Mouse (Mus musculus) embryonic facial prominence, embryonic 13.5 days (tissue): ENCODE results near the gene Gramd4. TPM values are rescaled to one million over a fixed set of nuclear protein-coding genes. Genes with fewer than 3 reads are reported as not detected.
A peak's percentile ranks its signal among the peaks of the same experiment; 100 is the strongest.

ENCODE experiments used
- ATAC-seq: fragments of 200-750 bp; cut with Nextera tagmentation; 2 replicates; pipeline ENCODE4 v1.8.0; 2017; ENCODE audit warnings: low read depth; ENCODE audit not compliant: insufficient number of reproducible peaks, insufficient read depth, low FRiP score, low TSS enrichment
- H3K27ac ChIP-seq: fragments of 300-500 bp; sonication (generic); 2 replicates; pipeline ENCODE4 v1.5.1; 2015; ENCODE audit warnings: moderate library complexity, mild to moderate bottlenecking, inconsistent platforms
- H3K27me3 ChIP-seq: fragments of 300-500 bp; sonication (generic); 2 replicates; pipeline ENCODE4 v1.6.1; 2015; ENCODE audit warnings: mild to moderate bottlenecking, inconsistent platforms
- H3K36me3 ChIP-seq: fragments of 300-500 bp; sonication (generic); 2 replicates; pipeline ENCODE4 v1.6.1; 2015; ENCODE audit warnings: mild to moderate bottlenecking, inconsistent platforms
- H3K4me1 ChIP-seq: fragments of 300-500 bp; sonication (generic); 2 replicates; pipeline ENCODE4 v1.6.1; 2015; ENCODE audit warnings: inconsistent platforms
- H3K4me2 ChIP-seq: fragments of 300-500 bp; sonication (generic); 2 replicates; pipeline ENCODE4 v1.6.1; 2015; ENCODE audit warnings: moderate library complexity, mild to moderate bottlenecking, inconsistent platforms
- H3K4me3 ChIP-seq: fragments of 300-500 bp; sonication (generic); 2 replicates; pipeline ENCODE4 v1.5.1; 2015; ENCODE audit warnings: mild to moderate bottlenecking, inconsistent platforms
- H3K9ac ChIP-seq: fragments of 300-500 bp; sonication (generic); 2 replicates; pipeline ENCODE4 v1.6.1; 2015; ENCODE audit warnings: mild to moderate bottlenecking, inconsistent platforms
- H3K9me3 ChIP-seq: fragments of 300-500 bp; sonication (generic); 2 replicates; pipeline ENCODE4 v1.6.1; 2016; ENCODE audit warnings: inconsistent platforms
- WGBS: fragments of 180-500 bp; shearing (Covaris S2); methylation state at CpG from one replicate; pipeline ENCODE4 v1.1.7; 2015; ENCODE audit warnings: mixed read lengths; 5-methylcytosine and 5-hydroxymethylcytosine counted together
- polyA plus RNA-seq: library from polyadenylated mRNA; unstranded; fragments of >200 nt; fragmentation: Nextera tagmentation; extraction: Ambion mirVana; gene quantifications from 2 replicates; pipeline ENCODE4 v1.2.1, GENCODE M21; 2015

The Gramd4 gene
- polyA plus RNA-seq = 14.6 and 16.6 TPM in 2 replicates

- Histone ChIP-seq H3K9me3 (no peaks in the 10 kb centered on the region), H3K4me1 (peaks cover 44% of the 10 kb centered on the region), H3K4me3 (peak within 1 kb of the TSS; percentile 83), H3K4me2 (peak within 1 kb of the TSS; percentile 84), H3K9ac (peak within 1 kb of the TSS; percentile 92), H3K27me3 (no peaks in the 10 kb centered on the region), H3K36me3 (no peaks in the 10 kb centered on the region), H3K27ac (peak within 1 kb of the TSS; percentile 22; the same call in 1 of the 2 replicates)
- WGBS = 25% methylated on average over 6 of the region's 6 CpGs
- ATAC-seq = no peak
Measured at GRCm38 (mm10) chr15:86057413-86057812, at the start of gene Gramd4. Gene Gramd4 (plus strand): TSS chr15:86057695.

DNA sequence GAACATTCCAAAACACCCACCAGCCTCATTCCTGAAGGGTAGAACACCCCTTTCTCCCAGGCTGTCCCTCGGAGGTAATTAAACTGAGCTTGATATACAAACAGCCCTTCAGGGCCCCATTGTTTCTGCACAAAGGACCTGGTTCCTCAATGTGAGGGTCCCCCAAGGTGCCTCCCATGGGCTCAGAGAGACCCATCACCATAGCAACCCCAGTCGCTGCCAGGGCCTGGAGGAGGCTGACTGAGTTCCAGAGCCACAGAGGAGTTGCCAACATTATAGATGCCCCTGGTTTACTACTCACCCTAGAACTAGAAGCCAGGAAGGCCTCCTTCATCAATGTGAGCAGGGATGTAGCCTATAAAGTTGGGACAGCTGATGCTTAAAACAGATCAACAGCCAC lies 44.4 kb upstream of the Gramd4 start:
- Histone ChIP-seq H3K27me3 (no peaks in the 10 kb centered on the region), H3K36me3 (no peaks in the 10 kb centered on the region), H3K9me3 (no peaks in the 10 kb centered on the region), H3K4me3 (no peak overlapping the region), H3K9ac (no peak overlapping the region), H3K27ac (no peak overlapping the region), H3K4me1 (peaks cover 17% of the 10 kb centered on the region), H3K4me2 (no peak overlapping the region)
- 33% methylated on average over 2 of the region's 2 CpGs for WGBS
- no peak for ATAC-seq

DNA sequence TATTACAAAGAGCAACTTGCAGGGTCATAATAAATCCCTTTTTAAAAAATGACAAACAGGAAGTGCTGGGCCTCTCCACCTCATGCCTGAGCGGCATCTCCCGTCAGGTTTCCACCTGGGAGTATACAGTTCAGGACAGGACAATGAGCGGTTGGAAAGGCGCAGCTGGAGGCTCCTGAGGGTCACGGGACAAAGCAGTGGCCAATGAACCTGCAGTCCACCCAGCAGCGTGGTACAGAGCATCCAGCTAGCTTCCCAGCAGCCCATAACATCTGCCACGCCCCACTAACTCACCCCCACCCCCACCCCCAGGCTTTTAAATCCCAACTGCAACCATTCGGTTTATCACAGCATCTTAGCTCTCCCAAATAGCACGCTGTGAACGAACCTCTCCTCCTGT lies 43.8 kb upstream of the Gramd4 start:
- WGBS = 45% methylated on average over 10 of the region's 10 CpGs
- Histone ChIP-seq H3K4me1 (peaks cover 17% of the 10 kb centered on the region), H3K9ac (no peak overlapping the region), H3K36me3 (no peaks in the 10 kb centered on the region), H3K4me3 (no peak overlapping the region), H3K27me3 (no peaks in the 10 kb centered on the region), H3K9me3 (no peaks in the 10 kb centered on the region), H3K27ac (no peak overlapping the region), H3K4me2 (no peak overlapping the region)
- no peak for ATAC-seq

DNA sequence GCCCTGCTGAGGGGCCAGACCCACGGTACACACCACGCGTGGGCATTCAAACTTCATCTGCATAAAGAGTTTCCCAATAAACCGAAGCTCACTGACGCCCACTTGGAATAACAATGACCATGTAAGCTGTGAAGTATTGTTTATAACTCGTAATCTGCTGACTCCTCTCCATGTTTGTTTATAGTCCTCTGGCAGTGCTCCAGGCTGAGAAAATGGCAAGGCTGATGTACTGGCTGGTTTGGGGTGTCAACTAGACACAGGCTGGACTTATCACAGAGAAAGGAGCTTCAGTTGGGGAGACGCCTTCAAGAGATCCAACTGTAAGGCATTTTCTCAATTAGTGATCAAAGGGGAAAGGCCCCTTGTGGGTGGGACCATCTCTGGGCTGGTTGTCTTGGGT lies 42.5 kb upstream of the Gramd4 start:
- ATAC-seq = no peak
- WGBS = 79% methylated on average over 7 of the region's 7 CpGs

GRCm38 (mm10) chr15:86015860-86016541 lies 41.5 kb upstream of the Gramd4 start:
- Histone ChIP-seq H3K9ac (0 out of 2 replicates have a peak overlapping the region, but pooled peaks have one; percentile 32), H3K4me1 (peaks cover 17% of the 10 kb centered on the region), H3K4me2 (no peak overlapping the region), H3K9me3 (no peaks in the 10 kb centered on the region), H3K36me3 (0 out of 2 replicates have a peak, but pooled peaks cover 5% of the 10 kb centered on the region), H3K27me3 (no peaks in the 10 kb centered on the region), H3K4me3 (no peak overlapping the region), H3K27ac (no peak overlapping the region)
- no peak for ATAC-seq
- 51% methylated on average over 13 of the region's 13 CpGs for WGBS

More for the DNA sequence above, 42.5 kb upstream of the Gramd4 start:
- Histone ChIP-seq H3K27ac (no peak overlapping the region), H3K9ac (no peak overlapping the region), H3K36me3 (0 out of 2 replicates have a peak, but pooled peaks cover 5% of the 10 kb centered on the region), H3K4me3 (no peak overlapping the region), H3K27me3 (no peaks in the 10 kb centered on the region), H3K4me1 (peaks cover 17% of the 10 kb centered on the region), H3K9me3 (no peaks in the 10 kb centered on the region), H3K4me2 (no peak overlapping the region)

GRCm38 (mm10) chr15:86017336-86017735 lies 40.2 kb upstream of the Gramd4 start:
- H3K4me2 ChIP-seq = no peak overlapping the region
- H3K9ac ChIP-seq = no peak overlapping the region
- WGBS = 83% methylated on average over 6 of the region's 6 CpGs
- no peaks in the 10 kb centered on the region for H3K27me3 ChIP-seq
- H3K9me3 ChIP-seq = no peaks in the 10 kb centered on the region
- ATAC-seq = no peak
- 0 out of 2 replicates have a peak, but pooled peaks cover 5% of the 10 kb centered on the region for H3K36me3 ChIP-seq
- no peak overlapping the region for H3K27ac ChIP-seq
- H3K4me1 ChIP-seq = peaks cover 17% of the 10 kb centered on the region
- no peak overlapping the region for H3K4me3 ChIP-seq

GRCm38 (mm10) chr15:86018753-86019512 lies 38.6 kb upstream of the Gramd4 start:
- H3K27ac ChIP-seq = no peak overlapping the region
- H3K36me3 ChIP-seq = 0 out of 2 replicates have a peak, but pooled peaks cover 5% of the 10 kb centered on the region
- H3K4me2 ChIP-seq = no peak overlapping the region
- no peak overlapping the region for H3K9ac ChIP-seq
- ATAC-seq = no peak
- no peaks in the 10 kb centered on the region for H3K9me3 ChIP-seq
- H3K4me3 ChIP-seq = no peak overlapping the region
- 90% methylated on average over 5 of the region's 5 CpGs for WGBS
- H3K4me1 ChIP-seq = 0 out of 2 replicates have a peak, but pooled peaks cover 10% of the 10 kb centered on the region
- H3K27me3 ChIP-seq = no peaks in the 10 kb centered on the region

GRCm38 (mm10) chr15:86020008-86020407 lies 37.5 kb upstream of the Gramd4 start:
- Histone ChIP-seq H3K4me1 (peaks cover 12% of the 10 kb centered on the region; the same call in 1 of the 2 replicates), H3K4me3 (no peak overlapping the region), H3K9ac (no peak overlapping the region), H3K4me2 (no peak overlapping the region), H3K27ac (no peak overlapping the region), H3K27me3 (no peaks in the 10 kb centered on the region), H3K36me3 (0 out of 2 replicates have a peak, but pooled peaks cover 5% of the 10 kb centered on the region), H3K9me3 (no peaks in the 10 kb centered on the region)
- no peak for ATAC-seq
- WGBS = 82% methylated on average over 8 of the region's 8 CpGs

GRCm38 (mm10) chr15:86021301-86021700 lies 36.2 kb upstream of the Gramd4 start:
- 0 out of 2 replicates have a peak, but pooled peaks cover 5% of the 10 kb centered on the region for H3K36me3 ChIP-seq
- no peak overlapping the region for H3K4me3 ChIP-seq
- H3K9ac ChIP-seq = no peak overlapping the region
- 74% methylated on average over 9 of the region's 9 CpGs for WGBS
- peaks cover 5% of the 10 kb centered on the region; the same call in 1 of the 2 replicates for H3K4me1 ChIP-seq
- no peaks in the 10 kb centered on the region for H3K27me3 ChIP-seq
- ATAC-seq = no peak
- no peak overlapping the region for H3K4me2 ChIP-seq
- no peaks in the 10 kb centered on the region for H3K9me3 ChIP-seq
- H3K27ac ChIP-seq = no peak overlapping the region

DNA sequence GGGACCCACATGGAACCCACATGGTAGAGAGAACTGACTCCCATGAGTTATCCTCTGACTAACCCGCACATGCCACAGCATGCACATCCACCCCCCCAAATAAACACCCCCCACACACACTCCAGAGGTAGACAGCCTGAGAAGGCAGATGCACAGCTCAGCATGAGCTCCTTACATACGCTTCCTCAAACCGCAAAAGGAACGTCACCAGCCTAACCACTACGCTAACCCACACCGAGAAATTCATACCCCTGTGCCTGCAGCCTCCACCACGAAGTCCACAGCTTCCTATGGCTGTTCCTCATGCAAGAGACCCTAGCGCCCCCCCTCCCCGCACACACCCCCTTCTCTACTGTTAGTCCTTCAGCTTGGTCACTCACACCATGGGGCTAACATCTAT lies 35.5 kb upstream of the Gramd4 start:
- no peaks in the 10 kb centered on the region for H3K9me3 ChIP-seq
- 80% methylated on average over 9 of the region's 9 CpGs for WGBS
- no peak for ATAC-seq

DNA sequence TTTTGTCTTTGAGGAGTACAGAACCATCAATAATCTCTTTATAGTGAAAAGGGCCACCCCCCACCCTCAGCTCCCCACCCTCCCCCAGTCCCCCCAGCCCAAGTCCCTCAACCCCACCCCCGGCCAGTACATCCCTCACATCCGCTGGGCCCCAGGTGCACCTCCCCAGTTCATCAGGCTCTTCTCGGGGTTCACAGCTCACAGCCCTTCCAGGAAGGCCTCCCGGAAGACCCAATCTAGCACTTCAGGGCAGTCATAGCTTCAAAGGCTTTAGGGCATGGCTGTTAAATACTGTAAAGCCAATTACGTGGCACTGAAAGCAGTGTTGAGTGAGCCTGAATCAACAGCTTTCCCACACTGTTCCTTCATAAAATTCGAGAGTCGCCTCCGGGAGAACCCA lies 29.6 kb upstream of the Gramd4 start:
- Histone ChIP-seq H3K27me3 (peaks cover 22% of the 10 kb centered on the region), H3K4me1 (peaks cover 27% of the 10 kb centered on the region), H3K9ac (no peak overlapping the region), H3K36me3 (peaks cover 26% of the 10 kb centered on the region), H3K9me3 (peaks cover 19% of the 10 kb centered on the region), H3K4me3 (no peak overlapping the region), H3K4me2 (peak overlapping the region; percentile 46), H3K27ac (no peak overlapping the region)
- no peak for ATAC-seq
- 66% methylated on average over 8 of the region's 8 CpGs for WGBS

More for the DNA sequence above, 35.5 kb upstream of the Gramd4 start:
- Histone ChIP-seq H3K27ac (no peak overlapping the region), H3K4me1 (peaks cover 3% of the 10 kb centered on the region; the same call in 1 of the 2 replicates), H3K9ac (no peak overlapping the region), H3K36me3 (0 out of 2 replicates have a peak, but pooled peaks cover 5% of the 10 kb centered on the region), H3K4me2 (no peak overlapping the region), H3K4me3 (no peak overlapping the region), H3K27me3 (no peaks in the 10 kb centered on the region)
